Mouse (Mus musculus) frontal cortex, postnatal 25 days (tissue): ENCODE data around the gene Rb1.

ENCODE experiments used
- DNase-seq, 2 experiments: peaks; one replicate each; pipeline ENCODE4 v3.0.0; 2022; ENCODE audit warnings: low spot score in 2 of 2

Gene Rb1

DNA sequence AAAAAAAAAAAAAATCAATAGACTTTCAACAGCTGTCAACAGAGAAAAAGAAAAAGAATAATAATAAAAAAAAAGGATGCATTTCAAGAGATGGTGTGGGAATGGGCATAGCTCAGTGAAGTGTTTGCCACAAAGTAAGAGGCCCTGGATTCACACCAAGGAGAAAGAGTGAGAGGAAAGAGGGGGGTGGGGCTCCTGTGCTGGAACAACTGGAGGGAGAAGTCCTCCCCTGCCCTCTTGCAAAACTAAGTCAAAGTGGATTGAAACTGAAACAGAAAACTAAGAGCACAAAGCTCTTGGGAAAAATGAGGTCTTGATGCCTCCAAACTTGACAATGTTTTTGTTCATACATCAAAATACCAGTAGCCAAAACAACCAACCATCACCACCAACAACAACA is 116.4 kb downstream of the Rb1 start:
- no peak for DNase-seq

DNA sequence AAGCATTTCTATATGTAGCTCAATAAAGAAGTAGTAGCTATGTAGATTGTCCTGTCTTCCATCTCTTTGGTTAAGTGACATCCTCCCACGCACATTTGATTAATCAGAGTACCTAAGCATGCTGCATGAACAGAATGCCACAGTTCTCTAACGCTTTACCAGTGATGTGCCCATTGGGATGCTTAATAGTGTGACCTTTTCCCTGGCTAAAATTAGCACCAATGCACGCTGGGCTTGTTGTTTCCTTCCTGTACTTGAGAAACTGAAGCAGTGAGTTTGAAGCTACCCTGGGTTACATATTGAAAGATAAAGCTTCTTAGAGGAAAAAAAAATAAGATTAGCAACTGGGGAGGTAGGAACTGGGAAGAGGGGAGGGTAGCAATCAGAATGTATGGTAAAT is 121.6 kb downstream of the Rb1 start:
- DNase-seq, result no peak

DNA sequence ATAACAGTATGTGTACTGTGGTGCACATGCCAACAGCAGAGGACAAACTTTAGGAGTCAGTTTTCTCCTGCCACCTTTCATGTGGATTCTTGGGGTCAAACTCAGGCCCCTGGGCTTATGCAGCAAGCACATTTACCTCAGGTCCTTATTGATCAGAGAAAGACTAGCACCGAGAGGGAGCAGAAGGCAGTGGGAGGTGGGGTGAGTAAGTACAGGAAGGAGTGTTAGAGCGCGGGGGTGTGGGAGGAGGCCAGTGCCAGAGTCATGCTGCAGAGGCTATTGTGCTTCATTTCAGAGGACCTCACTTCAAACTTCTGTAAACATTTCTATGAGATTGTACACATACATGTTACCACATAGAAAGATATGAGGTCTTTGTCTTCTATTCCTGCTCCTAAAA is 124.2 kb downstream of the Rb1 start:
- no peak for DNase-seq

- DNase-seq, result no peak
Observed at GRCm38 (mm10) chr14:73199058-73199457, 126.6 kb downstream of the Rb1 start.

GRCm38 (mm10) chr14:73186875-73187274 is 138.7 kb downstream of the Rb1 start:
- DNase-seq, result no peak

GRCm38 (mm10) chr14:73181144-73181543 is 144.5 kb downstream of the Rb1 start:
- no peak for DNase-seq

- DNase-seq, result no peak
Observed at GRCm38 (mm10) chr14:73180671-73181070, 145.0 kb downstream of the Rb1 start.

- DNase-seq, result no peak
Observed at GRCm38 (mm10) chr14:73179221-73179681, 146.4 kb downstream of the Rb1 start.

- DNase-seq, result no peak
Observed at GRCm38 (mm10) chr14:73177961-73178360, 147.7 kb downstream of the Rb1 start.

DNA sequence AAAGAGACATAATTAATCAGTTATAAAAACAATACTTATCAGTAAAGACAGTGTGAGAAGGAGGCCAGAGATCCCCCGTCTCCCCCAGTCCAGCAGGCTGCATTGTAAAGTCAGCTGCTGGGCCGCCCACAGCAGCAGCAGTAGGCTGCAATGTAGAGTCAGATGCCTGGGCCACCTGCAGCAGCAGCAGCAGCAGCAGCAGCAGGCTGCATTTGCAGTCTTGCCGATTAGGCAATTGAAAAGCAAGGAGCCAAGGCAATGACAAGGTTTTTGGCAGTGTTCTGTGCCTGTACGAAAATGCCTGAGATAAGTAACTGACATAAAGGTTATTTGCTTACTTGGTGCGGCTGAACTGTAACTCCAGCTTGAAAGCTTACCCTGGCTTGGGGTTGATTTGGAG is 149.4 kb downstream of the Rb1 start:
- DNase-seq, result no peak

DNA sequence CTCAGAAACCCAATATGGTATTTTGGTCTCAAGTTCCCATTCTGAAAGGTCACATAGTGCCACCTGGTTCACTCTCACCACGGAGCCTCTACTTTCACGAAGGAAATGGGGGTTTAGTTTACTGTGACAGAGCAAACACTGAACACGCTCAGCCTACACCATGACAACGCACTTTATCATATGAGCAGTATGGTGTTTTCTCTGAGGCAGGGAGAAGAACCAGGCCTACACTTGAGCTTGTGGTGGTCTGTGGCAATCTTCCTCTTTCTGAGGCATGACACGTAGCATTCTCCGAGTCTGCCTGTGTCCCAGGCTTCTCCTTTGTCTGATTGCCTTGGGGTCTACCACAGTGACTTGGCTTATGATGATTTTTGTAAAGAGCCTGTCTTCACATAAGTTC is 149.8 kb downstream of the Rb1 start:
- no peak for DNase-seq

DNA sequence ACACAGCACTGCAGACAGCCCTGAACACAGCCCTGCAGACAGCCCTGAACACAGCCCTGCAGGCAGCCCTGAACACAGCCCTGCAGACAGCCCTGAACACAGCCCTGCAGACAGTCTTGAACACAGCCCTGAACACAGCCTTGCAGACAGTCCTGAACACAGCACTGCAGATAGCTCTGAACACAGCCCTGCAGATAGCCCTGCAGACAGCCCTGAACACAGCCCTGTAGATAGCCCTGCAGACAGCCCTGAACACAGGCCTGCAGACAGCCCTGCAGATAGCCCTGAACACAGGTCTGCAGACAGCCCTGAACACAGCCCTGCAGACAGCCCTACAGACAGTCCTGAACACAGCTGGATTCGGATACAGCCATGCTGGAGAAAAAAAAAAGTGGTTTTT is 150.6 kb downstream of the Rb1 start:
- no peak for DNase-seq

GRCm38 (mm10) chr14:73174091-73174995 is 151.3 kb downstream of the Rb1 start:
- no peak for DNase-seq

DNA sequence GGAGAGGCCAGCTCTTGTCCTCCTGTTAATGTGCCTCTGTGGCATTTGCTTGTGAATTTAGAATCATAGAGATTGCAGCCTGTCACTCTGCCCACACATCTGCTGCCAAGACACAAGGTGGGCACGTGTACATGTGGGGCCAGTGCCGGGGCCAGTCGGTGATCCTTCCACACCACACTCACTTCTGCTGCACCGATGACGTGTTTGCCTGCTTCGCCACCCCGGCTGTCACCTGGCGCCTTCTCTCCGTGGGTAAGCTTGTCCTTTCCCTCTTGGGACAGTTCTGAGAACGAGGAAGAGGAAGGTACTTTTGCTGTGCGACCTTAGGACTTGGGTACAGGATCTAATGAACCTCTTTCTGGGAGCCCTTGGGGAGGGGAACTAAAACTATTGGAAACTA is 152.0 kb downstream of the Rb1 start:
- no peak for DNase-seq

DNA sequence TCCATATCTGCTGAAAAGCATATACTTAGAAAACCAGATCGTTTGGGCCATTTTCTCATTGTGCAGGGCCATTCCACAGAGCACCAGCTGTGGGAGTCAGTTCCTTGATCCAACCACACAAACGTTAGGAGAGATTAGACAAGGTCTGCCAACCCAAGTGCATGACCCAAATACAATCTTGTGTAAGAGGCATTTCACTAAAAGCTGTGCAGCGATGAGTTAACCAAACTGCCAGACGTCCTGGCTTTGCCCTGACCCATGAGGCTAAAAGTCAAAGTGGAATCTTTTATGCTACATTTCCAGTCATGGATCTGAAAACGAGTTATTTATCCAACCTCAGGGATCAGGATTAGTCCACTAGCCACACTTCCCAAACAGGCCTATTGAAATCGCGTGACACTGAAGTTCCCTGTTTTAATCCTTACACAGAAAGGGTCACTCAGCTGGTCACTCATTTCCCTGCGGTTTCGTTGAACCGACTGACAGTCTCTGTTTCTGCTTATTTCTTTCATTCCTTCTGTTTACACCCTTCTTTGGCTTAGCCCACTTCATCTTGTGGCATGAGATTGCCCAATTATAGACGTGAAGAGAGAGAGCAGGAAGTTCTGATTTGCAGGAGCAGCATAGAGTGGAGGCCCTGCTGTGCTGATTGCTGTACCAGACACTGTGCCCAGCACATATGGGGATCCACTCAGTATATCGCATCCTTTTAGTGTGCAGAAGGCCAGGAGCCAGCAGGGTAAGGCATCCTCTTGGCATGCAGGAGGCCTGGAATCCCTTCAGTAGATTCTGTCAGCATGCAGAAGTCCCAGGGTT is 153.2 kb downstream of the Rb1 start:
- DNase-seq, result no peak

DNA sequence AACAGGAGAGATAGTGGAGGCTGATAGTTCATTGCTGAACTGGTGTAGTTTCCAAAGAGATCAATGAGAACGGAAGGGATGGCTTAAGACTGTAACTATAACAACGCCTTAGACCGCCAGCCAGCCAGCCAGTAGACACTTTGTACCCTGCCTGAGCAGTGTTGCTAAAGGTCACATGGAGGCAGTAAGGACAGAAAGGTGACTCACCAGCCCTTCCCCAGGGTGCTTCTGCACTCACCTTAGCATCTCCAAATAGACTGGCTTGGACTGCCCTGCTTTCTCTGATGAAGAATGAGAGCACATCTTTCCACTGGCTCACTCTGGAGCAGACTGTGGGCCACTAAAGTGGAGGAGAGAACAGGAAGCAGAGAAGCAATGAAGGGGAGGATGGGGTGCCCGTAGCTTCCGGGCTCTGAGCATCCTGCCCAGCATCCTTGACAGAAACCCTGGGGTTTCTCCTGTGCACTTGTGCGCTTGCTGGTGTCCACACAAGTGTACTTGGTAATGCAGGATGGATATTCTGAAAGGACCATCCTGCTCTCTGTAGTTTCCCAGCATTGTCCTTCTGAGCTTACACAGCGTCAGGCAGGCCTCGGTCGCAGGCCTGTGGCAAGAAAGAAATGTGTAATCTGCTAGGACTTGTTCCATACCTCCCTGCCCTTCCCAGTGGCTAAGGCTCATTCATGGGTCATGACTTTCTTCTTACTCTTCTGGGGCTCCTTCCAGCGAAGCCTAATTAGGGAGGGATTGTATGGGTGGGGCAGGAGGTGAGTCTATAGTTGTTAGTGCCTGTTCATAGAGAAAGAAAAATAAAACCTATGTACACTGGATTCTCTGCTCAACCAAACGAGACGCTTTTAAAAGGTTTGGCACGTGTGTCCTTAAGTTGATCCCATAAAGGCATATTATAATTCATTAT is 155.4 kb downstream of the Rb1 start:
- no peak for DNase-seq

DNA sequence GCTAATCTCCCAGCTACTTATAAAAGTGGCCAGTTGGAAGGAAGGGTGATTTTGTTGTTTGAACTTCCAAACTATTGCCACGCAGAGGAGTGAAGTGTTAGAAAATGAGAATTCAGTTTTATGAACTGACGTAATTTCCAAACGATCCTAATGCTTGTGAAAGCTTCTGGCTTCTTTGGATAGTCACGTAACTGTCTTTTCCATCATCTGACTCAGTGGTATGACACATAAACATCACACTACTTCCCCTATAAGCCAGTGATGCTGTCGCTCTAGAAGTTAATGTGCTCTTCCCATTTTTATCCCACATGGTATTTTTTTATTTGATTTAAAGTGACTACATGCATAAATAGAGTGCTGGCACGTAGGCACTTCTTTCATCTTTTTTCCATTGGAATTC is 157.0 kb downstream of the Rb1 start:
- no peak for DNase-seq

GRCm38 (mm10) chr14:73165136-73165535 is 160.5 kb downstream of the Rb1 start:
- no peak for DNase-seq

DNA sequence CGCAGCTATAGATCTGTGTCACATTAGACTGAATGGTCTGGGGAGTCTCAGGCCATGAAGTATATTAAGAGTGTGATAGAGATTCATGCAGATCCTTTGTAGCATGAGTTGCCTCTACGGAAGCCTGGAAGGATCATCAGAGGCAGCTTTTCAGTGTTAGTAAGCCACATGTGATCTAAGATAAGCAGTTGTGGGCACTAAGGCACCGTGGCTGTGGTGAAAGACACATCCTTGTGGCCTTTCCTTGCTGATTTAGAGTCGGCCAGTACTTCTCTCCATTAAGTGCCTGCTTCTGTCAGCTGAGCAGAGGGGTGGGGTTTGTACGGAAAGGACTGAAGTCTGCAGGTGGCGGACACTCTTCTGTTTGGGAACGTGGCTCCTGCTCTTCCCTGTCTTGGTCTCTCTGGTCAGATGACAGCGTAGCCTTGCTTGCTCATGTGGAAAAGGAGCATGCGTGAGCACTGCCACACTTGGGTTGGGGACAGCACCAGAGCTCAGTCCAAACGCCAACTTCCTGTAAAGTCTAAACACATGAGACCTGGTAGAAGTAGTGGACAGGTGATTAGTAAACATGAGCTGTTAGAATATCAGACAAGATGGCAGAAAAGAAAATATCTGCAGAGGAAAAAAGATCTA is 162.1 kb downstream of the Rb1 start:
- no peak for DNase-seq

- DNase-seq, result no peak
Observed at GRCm38 (mm10) chr14:73162192-73162800, 163.3 kb downstream of the Rb1 start.

DNA sequence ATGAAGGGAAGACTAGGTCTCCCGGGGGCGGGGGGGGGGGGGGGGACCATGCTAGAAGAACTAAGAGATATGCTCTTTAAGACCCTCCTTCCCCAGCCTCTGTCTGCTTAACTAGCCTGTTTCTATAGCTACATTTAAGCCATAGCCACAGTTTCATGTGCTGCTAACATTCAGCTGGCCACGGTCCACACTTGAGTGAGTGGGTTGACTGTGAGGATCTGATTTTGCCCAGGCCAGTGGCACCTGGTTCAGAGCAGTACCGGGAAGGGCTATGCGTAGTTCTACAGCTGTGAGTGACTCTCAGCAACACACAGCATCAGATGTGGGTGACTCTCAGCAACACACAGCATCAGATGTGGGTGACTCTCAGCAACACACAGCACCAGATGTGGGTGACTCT is 164.3 kb downstream of the Rb1 start:
- no peak for DNase-seq
